Mouse (Mus musculus) kidney, adult 2 months (tissue): ENCODE data around the gene Ptgis.

Source experiments
- CTCF ChIP-seq: fragments of 200-500 bp; conservative IDR thresholded peaks from 2 replicates; pipeline ENCODE4 v1.5.1; 2011; ENCODE audit warnings: low read depth, mild to moderate bottlenecking, control low read depth, low read length, moderate library complexity, mixed read lengths; ENCODE audit not compliant: insufficient read depth, insufficient read length
- POLR2A ChIP-seq: fragments of 200-500 bp; IDR thresholded peaks from one replicate; pipeline ENCODE4 v1.6.1; 2011; ENCODE audit warnings: low read depth, low read length, control low read depth

DNA sequence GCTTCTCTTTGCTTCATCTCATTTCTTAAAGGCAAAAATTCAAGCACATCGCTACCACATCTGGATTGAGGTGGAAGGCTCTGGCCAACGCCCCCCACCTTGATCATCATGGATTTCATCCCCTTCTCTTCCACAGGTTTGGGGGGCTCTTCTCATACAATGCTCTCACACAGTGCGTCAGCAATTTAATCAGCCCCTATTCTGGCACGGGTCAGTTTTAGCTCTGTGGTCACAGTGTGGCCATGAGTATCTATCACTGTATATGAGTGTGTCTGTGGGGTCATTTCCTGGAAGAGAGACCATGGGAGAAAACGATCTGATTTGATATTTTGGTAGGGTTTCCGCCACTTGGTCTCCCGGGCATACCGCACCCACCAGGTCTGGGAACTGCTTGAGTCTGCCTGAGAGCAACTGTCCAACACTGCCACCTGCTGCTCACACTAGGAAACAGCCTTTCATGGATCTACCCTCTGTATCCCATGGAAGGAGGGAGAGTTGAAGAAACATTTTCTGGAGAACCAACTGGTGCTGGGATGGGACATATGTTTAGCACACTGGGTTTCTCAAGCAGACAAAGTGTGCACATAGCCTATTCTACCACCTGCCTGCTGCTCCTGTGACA, 21.1 kb downstream of the Ptgis start:
- peak; percentile 99 for TF ChIP-seq CTCF
- TF ChIP-seq POLR2A = no peak
